Mouse (Mus musculus) embryonic fibroblast, embryonic 13.5 days (primary cell): ENCODE measurements at regions not wholly inside any gene's neighbourhood (a gene's known extent, or its start where the extent isn't known, plus 50 kb on each side); places are given as distances from the start of the nearest gene placed in this dataset.

Experiments used
- CTCF ChIP-seq: IDR thresholded peaks from 2 replicates; pipeline ENCODE4 v1.5.1; 2011; ENCODE audit warnings: mild to moderate bottlenecking, control low read depth, low read length, moderate library complexity, borderline replicate concordance; ENCODE audit not compliant: insufficient read depth
- POLR2A ChIP-seq: IDR thresholded peaks from 2 replicates; pipeline ENCODE4 v1.6.1; 2011; ENCODE audit warnings: low read depth, mild to moderate bottlenecking, control low read depth, low read length, moderate library complexity

GRCm38 (mm10) chr11:111858111-111858510 is 792.1 kb downstream of the Kcnj2 start:
- TF ChIP-seq CTCF (no peak), POLR2A (no peak)
